Mouse (Mus musculus) effector memory CD4-positive, alpha-beta T cell, adult 5 months (primary cell): ENCODE measurements around the gene Spink4. TPM values are rescaled to one million over a fixed set of nuclear protein-coding genes. Genes with fewer than 3 reads are reported as not detected.

Experiments
- polyA plus RNA-seq: library from polyadenylated mRNA; unstranded; fragments of 100-300 nt; shearing (Covaris generic); gene quantifications from one replicate; pipeline ENCODE4 v1.2.1, GENCODE M21; 2017

Spink4 gene
- not detected for polyA plus RNA-seq

DNA sequence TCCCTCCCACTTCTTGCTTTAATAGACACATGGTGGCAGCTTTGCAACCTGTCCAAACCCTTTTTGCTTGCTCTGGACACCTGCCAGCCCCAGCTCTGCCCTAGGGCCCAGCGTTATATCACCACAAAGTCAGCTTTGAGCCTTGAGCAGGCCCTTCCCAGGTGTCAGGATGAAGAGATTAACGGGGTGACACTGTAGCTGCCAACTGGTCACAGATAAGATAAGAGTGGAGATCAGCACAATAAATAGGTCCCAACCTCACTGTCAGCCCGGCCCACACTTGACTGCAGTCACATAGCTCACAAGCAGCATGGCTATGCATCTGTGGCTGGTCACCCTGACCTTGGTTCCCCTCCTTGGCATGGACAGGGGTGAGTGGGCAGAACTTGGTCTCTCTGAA is at the start of gene Spink4:
TSS of gene Spink4 (plus strand) at position 268 of the 400 bp plus-strand sequence.

DNA sequence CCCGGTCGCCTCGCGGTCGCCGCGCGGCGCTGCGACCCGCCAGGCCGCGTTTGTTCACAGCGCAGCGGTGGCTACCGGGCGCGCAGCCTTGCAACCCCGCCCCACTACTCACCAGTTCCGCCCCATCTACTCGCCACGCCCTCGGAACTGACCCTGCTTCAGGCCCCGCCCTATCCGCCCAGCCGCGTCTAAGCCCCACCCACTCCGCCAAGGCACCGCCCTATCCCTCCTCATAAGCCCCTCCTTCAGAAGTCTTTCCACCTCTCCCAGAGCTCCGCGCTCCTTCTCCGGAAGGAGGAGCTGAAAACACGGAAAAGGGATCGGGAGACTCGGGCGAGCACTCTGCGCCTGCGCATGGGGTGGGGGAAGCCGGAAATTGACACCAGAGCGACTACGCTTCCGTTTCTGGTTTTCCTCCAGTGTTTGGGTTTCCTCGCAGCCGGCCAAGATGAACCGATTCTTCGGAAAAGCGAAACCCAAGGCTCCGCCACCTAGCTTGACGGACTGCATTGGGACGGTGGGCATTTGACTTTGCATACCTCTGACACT is 28.4 kb downstream of the Spink4 start, which contains the start of the genes Bag1 and Chmp5:
TSS of gene Bag1 (minus strand) at position 135 of the 549 bp plus-strand sequence.
TSS of gene Chmp5 (plus strand) at position 248 of the 549 bp plus-strand sequence.

GRCm38 (mm10) chr4:40970842-40971701 is 51.2 kb downstream of the Spink4 start, which contains the start of gene Nfx1:
TSS of gene Nfx1 (plus strand) at chr4:40970906.

Other genes with a start within 250 kb of the Spink4 start
- 21.2 TPM for gene Aptx, start 216.9 kb upstream of the Spink4 start, polyA plus RNA-seq
- 812 TPM for gene Dnaja1, start 197.9 kb upstream of the Spink4 start, polyA plus RNA-seq
- 93.8 TPM for gene Smu1, start 162.1 kb upstream of the Spink4 start, polyA plus RNA-seq
- gene B4galt1, start 66.0 kb upstream of the Spink4 start, polyA plus RNA-seq, result 121 TPM
- gene Bag1, start 28.2 kb downstream of the Spink4 start, polyA plus RNA-seq, result 153 TPM
- 52.9 TPM for gene Chmp5, start 28.4 kb downstream of the Spink4 start, polyA plus RNA-seq
- 113 TPM for gene Nfx1, start 50.9 kb downstream of the Spink4 start, polyA plus RNA-seq
- gene Aqp7, start 128.1 kb downstream of the Spink4 start, polyA plus RNA-seq, result not detected
- gene Aqp3, start 178.1 kb downstream of the Spink4 start, polyA plus RNA-seq, result 9.4 TPM
- 33.1 TPM for gene Nol6, start 204.4 kb downstream of the Spink4 start, polyA plus RNA-seq
- 75.8 TPM for gene Ube2r2, start 215.7 kb downstream of the Spink4 start, polyA plus RNA-seq